Mouse (Mus musculus): Measurements from ENCODE around the gene Tbc1d7.

GRCm38 (mm10) chr13:43148692-43149091 lies 22.6 kb downstream of the Tbc1d7 start:
- no peak for TF ChIP-seq CTCF (IDR thresholded peaks at IDR 0.05; ENCODE audit: low read depth)
- TF ChIP-seq EP300 (IDR thresholded peaks at IDR 0.05; ENCODE audit: low read depth): no peak
